Mouse (Mus musculus) erythroblast, embryonic 14.5 days (primary cell): ENCODE data around the gene Tnr. TPM values are rescaled to one million over a fixed set of nuclear protein-coding genes. Genes with fewer than 3 reads are reported as not detected.

Experiments
- H3K27me3 ChIP-seq: 2 replicates; pipeline ENCODE4 v1.6.1; 2012; ENCODE audit warnings: inconsistent platforms; ENCODE audit not compliant: control insufficient read depth
- H3K36me3 ChIP-seq: 2 replicates; pipeline ENCODE4 v1.6.1; 2012; ENCODE audit warnings: mild to moderate bottlenecking, inconsistent platforms; ENCODE audit not compliant: control insufficient read depth
- H3K4me1 ChIP-seq: 2 replicates; pipeline ENCODE4 v1.6.1; 2012; ENCODE audit warnings: inconsistent platforms; ENCODE audit not compliant: control insufficient read depth
- H3K4me3 ChIP-seq: replicated peaks from 2 replicates; pipeline ENCODE3; 2012; ENCODE audit warnings: moderate library complexity, mild to moderate bottlenecking, inconsistent platforms
- H3K9me3 ChIP-seq: 2 replicates; pipeline ENCODE4 v1.6.1; 2012; ENCODE audit warnings: low read length, inconsistent platforms, mixed read lengths; ENCODE audit not compliant: control insufficient read depth
- GATA1 ChIP-seq: IDR thresholded peaks from 2 replicates; pipeline ENCODE4 v1.6.1; 2012; ENCODE audit warnings: low read length, inconsistent platforms, mixed read lengths
- TAL1 ChIP-seq: IDR thresholded peaks from 3 replicates; pipeline ENCODE4 v1.6.1; 2012; ENCODE audit warnings: low read length, inconsistent platforms, mixed read lengths
- polyA plus RNA-seq: library from polyadenylated mRNA; stranded (reverse); fragments of >175 nt; gene quantifications from 2 replicates; pipeline ENCODE4 v1.2.3, GENCODE M21; 2012

Gene Tnr
- polyA plus RNA-seq, 1 experiment, result not detected

GRCm38 (mm10) chr1:159833646-159834338, 310.2 kb downstream of the Tnr start:
- Histone ChIP-seq H3K9me3 (no peaks in the 10 kb centered on the region), H3K4me1 (no peaks in the 10 kb centered on the region), H3K4me3 (no peak overlapping the region), H3K36me3 (no peaks in the 10 kb centered on the region), H3K27me3 (no peaks in the 10 kb centered on the region)
- TF ChIP-seq GATA1 (no peak), TAL1 (no peak)

GRCm38 (mm10) chr1:159835126-159835525, 311.6 kb downstream of the Tnr start:
- TF ChIP-seq TAL1, result no peak
- no peak for TF ChIP-seq GATA1

GRCm38 (mm10) chr1:159840337-159840736, 316.8 kb downstream of the Tnr start:
- Histone ChIP-seq H3K27me3 (no peaks in the 10 kb centered on the region), H3K4me1 (no peaks in the 10 kb centered on the region), H3K9me3 (no peaks in the 10 kb centered on the region), H3K4me3 (no peak overlapping the region), H3K36me3 (no peaks in the 10 kb centered on the region)
- TF ChIP-seq TAL1 (no peak), GATA1 (no peak)

More at GRCm38 (mm10) chr1:159835126-159835525, 311.6 kb downstream of the Tnr start:
- no peaks in the 10 kb centered on the region for H3K36me3 ChIP-seq
- H3K9me3 ChIP-seq, result no peaks in the 10 kb centered on the region
- no peaks in the 10 kb centered on the region for H3K27me3 ChIP-seq
- H3K4me1 ChIP-seq, result no peaks in the 10 kb centered on the region
- no peak overlapping the region for H3K4me3 ChIP-seq

GRCm38 (mm10) chr1:159842876-159843275, 319.3 kb downstream of the Tnr start:
- TF ChIP-seq GATA1, result no peak
- no peak for TF ChIP-seq TAL1
- Histone ChIP-seq H3K9me3 (no peaks in the 10 kb centered on the region), H3K4me1 (no peaks in the 10 kb centered on the region), H3K4me3 (no peak overlapping the region), H3K27me3 (no peaks in the 10 kb centered on the region), H3K36me3 (no peaks in the 10 kb centered on the region)

- no peak for TF ChIP-seq TAL1
- no peak for TF ChIP-seq GATA1
- Histone ChIP-seq H3K36me3 (no peaks in the 10 kb centered on the region), H3K27me3 (no peaks in the 10 kb centered on the region), H3K4me1 (no peaks in the 10 kb centered on the region), H3K9me3 (no peaks in the 10 kb centered on the region; the same call in 1 of the 2 replicates), H3K4me3 (no peak overlapping the region)
These were observed 328.5 kb downstream of the Tnr start for GRCm38 (mm10) chr1:159852088-159852487.

DNA sequence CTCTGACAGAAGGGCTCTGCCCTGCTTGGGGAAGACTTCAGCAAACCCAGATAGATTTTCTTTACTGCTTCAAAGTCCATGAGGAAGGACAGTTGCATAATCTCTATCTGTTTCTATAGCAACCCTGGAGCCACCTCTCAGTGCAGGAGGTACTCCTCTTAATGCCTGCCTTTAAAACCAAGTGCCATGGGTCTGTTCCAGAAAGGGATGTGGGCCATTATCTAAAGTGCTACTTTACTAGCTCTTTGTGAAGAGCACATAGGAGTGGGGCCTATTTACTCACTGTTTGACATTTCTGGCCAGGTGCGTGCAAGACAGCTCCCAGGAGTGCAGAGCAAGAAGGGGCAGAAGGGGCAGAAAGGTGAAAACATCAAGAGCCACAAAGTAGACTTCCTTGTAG, 330.7 kb downstream of the Tnr start:
- H3K36me3 ChIP-seq, result no peaks in the 10 kb centered on the region
- H3K4me3 ChIP-seq, result no peak overlapping the region

GRCm38 (mm10) chr1:159861782-159862474, 338.4 kb downstream of the Tnr start:
- H3K9me3 ChIP-seq, result no peaks in the 10 kb centered on the region
- H3K4me3 ChIP-seq, result no peak overlapping the region
- no peaks in the 10 kb centered on the region for H3K4me1 ChIP-seq
- TF ChIP-seq TAL1 (no peak), GATA1 (no peak)
- H3K36me3 ChIP-seq, result no peaks in the 10 kb centered on the region
- H3K27me3 ChIP-seq, result no peaks in the 10 kb centered on the region

More for the DNA sequence above, 330.7 kb downstream of the Tnr start:
- TF ChIP-seq TAL1, result no peak
- TF ChIP-seq GATA1, result no peak
- no peaks in the 10 kb centered on the region for H3K27me3 ChIP-seq
- H3K9me3 ChIP-seq, result no peaks in the 10 kb centered on the region; the same call in 1 of the 2 replicates
- no peaks in the 10 kb centered on the region for H3K4me1 ChIP-seq

DNA sequence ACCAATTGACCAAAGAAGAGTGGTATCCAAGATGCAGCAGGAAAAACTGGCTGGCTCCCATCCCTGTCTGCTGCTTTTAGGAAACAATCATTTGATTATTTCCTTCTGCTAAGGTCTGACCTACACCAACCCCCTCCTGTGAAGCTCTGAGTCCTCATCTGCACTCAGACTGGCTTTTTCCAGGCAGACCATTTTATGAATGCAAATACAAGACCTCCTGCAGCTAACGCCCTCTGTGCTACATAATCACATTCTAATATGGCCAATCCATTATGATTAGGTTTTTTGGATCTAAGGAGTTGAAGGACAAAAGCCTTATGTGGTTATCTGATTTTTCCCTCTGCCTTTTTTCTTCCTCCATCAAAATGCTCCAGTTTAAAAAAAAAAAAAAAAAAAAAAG, 342.1 kb downstream of the Tnr start:
- TF ChIP-seq TAL1 (no peak), GATA1 (no peak)
- no peaks in the 10 kb centered on the region for H3K4me1 ChIP-seq
- H3K9me3 ChIP-seq, result no peaks in the 10 kb centered on the region
- no peak overlapping the region for H3K4me3 ChIP-seq
- H3K36me3 ChIP-seq, result no peaks in the 10 kb centered on the region
- H3K27me3 ChIP-seq, result no peaks in the 10 kb centered on the region

GRCm38 (mm10) chr1:159869619-159870441, 346.3 kb downstream of the Tnr start:
- H3K4me3 ChIP-seq, result no peak overlapping the region
- no peak for TF ChIP-seq TAL1
- TF ChIP-seq GATA1, result no peak
- no peaks in the 10 kb centered on the region for H3K4me1 ChIP-seq
- no peaks in the 10 kb centered on the region for H3K36me3 ChIP-seq
- no peaks in the 10 kb centered on the region for H3K27me3 ChIP-seq
- no peaks in the 10 kb centered on the region for H3K9me3 ChIP-seq
